Mouse (Mus musculus) hindbrain, embryonic 12.5 days (tissue): ENCODE measurements around the gene Hnrnph1. TPM values are rescaled to one million over a fixed set of nuclear protein-coding genes. Genes with fewer than 3 reads are reported as not detected.

ENCODE experiments used
- ATAC-seq: fragments of 200-750 bp; cut with Nextera tagmentation; 2 replicates; pipeline ENCODE4 v1.8.0; 2017; ENCODE audit warnings: moderate TSS enrichment; ENCODE audit not compliant: low FRiP score
- H3K27ac ChIP-seq: fragments of 300-500 bp; sonication (generic); 2 replicates; pipeline ENCODE4 v1.5.1; 2016; ENCODE audit warnings: mild to moderate bottlenecking
- H3K27me3 ChIP-seq: fragments of 300-500 bp; sonication (generic); 2 replicates; pipeline ENCODE4 v1.6.1; 2016; ENCODE audit warnings: mild to moderate bottlenecking
- H3K36me3 ChIP-seq: fragments of 300-500 bp; sonication (generic); 2 replicates; pipeline ENCODE4 v1.6.1; 2016; ENCODE audit warnings: mild to moderate bottlenecking
- H3K4me1 ChIP-seq: fragments of 300-500 bp; sonication (generic); 2 replicates; pipeline ENCODE4 v1.6.1; 2016
- H3K4me2 ChIP-seq: fragments of 300-500 bp; sonication (generic); replicated peaks from 2 replicates; pipeline ENCODE4 v1.6.1; 2016; ENCODE audit warnings: mild to moderate bottlenecking
- H3K4me3 ChIP-seq: fragments of 300-500 bp; sonication (generic); 2 replicates; pipeline ENCODE4 v1.5.1; 2016; ENCODE audit warnings: mild to moderate bottlenecking
- H3K9ac ChIP-seq: fragments of 300-500 bp; sonication (generic); 2 replicates; pipeline ENCODE4 v1.6.1; 2016; ENCODE audit warnings: mild to moderate bottlenecking, moderate library complexity
- H3K9me3 ChIP-seq: fragments of 300-500 bp; sonication (generic); replicated peaks from 2 replicates; pipeline ENCODE4 v1.6.1; 2016; ENCODE audit warnings: mild to moderate bottlenecking
- WGBS: fragments of 180-500 bp; shearing (Covaris S2); methylation state at CpG from one replicate; pipeline ENCODE4 v1.1.7; 2016; 5-methylcytosine and 5-hydroxymethylcytosine counted together
- polyA plus RNA-seq: library from polyadenylated mRNA; unstranded; fragments of >200 nt; fragmentation: Nextera tagmentation; extraction: Ambion mirVana; gene quantifications from 2 replicates; pipeline ENCODE4 v1.2.1, GENCODE M21; 2016

The Hnrnph1 gene
- polyA plus RNA-seq, 1 experiment from 2014 or later = 641 TPM

GRCm38 (mm10) chr11:50375421-50375820 lies 1.4 kb upstream of the Hnrnph1 start:
- WGBS = 79% methylated on average over 5 of the region's 5 CpGs
- Histone ChIP-seq H3K9ac (no peak overlapping the region), H3K4me1 (peaks cover 24% of the 10 kb centered on the region), H3K27me3 (no peaks in the 10 kb centered on the region; the same call in 1 of the 2 replicates), H3K4me2 (no peak overlapping the region), H3K4me3 (no peak overlapping the region), H3K9me3 (no peaks in the 10 kb centered on the region), H3K27ac (no peak overlapping the region), H3K36me3 (peaks cover 9% of the 10 kb centered on the region)
- ATAC-seq = no peak

- H3K9ac ChIP-seq = peak overlapping the region; percentile 75
- H3K36me3 ChIP-seq = peaks cover 10% of the 10 kb centered on the region
- H3K27me3 ChIP-seq = no peaks in the 10 kb centered on the region; the same call in 1 of the 2 replicates
- peak overlapping the region; percentile 99 for H3K27ac ChIP-seq
- peak overlapping the region; percentile 63 for H3K4me2 ChIP-seq
- H3K4me3 ChIP-seq = peak overlapping the region; percentile 79
- no peaks in the 10 kb centered on the region for H3K9me3 ChIP-seq
- H3K4me1 ChIP-seq = peaks cover 18% of the 10 kb centered on the region
- WGBS = 29% methylated on average over 10 of the region's 10 CpGs
- no peak for ATAC-seq
Measured at GRCm38 (mm10) chr11:50376156-50376790, 517 bp upstream of the Hnrnph1 start.

DNA sequence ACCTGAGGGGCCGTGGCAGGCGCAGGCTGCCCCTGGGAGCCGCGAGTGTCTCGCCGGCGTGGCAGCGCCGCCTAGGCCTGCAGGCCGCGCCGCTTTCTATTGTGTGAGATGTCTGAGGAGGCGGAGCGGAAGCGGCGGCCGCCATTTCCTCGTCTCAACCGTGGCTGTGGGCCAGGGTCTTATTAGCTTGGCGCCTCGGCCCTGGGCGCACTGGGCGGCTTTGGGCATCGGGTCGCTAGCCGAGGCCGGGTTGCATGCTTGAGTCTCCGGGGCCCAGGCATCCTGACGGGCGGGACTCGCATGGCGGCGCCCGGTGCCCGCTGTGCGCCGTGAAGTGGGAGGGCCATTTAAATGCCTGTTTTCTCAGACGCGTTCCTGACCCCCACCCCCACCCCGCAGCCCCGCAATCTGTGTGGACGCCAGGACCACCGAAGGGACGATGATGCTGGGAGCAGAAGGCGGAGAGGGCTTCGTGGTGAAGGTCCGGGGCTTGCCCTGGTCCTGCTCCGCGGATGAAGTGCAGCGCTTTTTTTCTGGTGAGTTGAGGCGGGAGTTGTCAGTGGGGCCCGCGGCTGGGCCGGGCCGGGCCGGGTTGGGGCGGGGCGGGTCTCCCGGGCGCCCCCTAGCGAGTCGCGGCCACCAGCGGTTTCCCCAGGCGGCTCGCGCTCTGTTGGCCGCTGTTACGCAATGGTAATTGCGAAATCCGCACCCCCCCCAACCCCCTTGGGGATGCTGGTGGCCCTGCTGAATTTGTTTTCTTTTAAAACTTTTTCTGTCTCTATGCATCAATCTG lies 1.3 kb downstream of the Hnrnph1 start:
- H3K4me1 ChIP-seq = peaks cover 20% of the 10 kb centered on the region
- peaks cover 20% of the 10 kb centered on the region for H3K36me3 ChIP-seq
- WGBS = under 1% methylated on average over 67 of the region's 71 CpGs
- H3K4me3 ChIP-seq = peak overlapping the region; percentile 79
- no peaks in the 10 kb centered on the region; the same call in 1 of the 2 replicates for H3K27me3 ChIP-seq
- H3K9ac ChIP-seq = peak overlapping the region; percentile 95
- no peaks in the 10 kb centered on the region for H3K9me3 ChIP-seq
- peak; percentile 77 for ATAC-seq
- peak overlapping the region; percentile 70 for H3K4me2 ChIP-seq
- H3K27ac ChIP-seq = peak overlapping the region; percentile 99

- Histone ChIP-seq H3K4me1 (peaks cover 20% of the 10 kb centered on the region), H3K9ac (peak overlapping the region; percentile 95), H3K9me3 (no peaks in the 10 kb centered on the region), H3K27ac (no peak overlapping the region), H3K4me3 (peak overlapping the region; percentile 79), H3K36me3 (peaks cover 25% of the 10 kb centered on the region), H3K27me3 (no peaks in the 10 kb centered on the region; the same call in 1 of the 2 replicates), H3K4me2 (peak overlapping the region; percentile 70)
- ATAC-seq = no peak
- 75% methylated on average over 12 of the region's 12 CpGs for WGBS
Measured at GRCm38 (mm10) chr11:50379023-50379752, 2.4 kb downstream of the Hnrnph1 start.

DNA sequence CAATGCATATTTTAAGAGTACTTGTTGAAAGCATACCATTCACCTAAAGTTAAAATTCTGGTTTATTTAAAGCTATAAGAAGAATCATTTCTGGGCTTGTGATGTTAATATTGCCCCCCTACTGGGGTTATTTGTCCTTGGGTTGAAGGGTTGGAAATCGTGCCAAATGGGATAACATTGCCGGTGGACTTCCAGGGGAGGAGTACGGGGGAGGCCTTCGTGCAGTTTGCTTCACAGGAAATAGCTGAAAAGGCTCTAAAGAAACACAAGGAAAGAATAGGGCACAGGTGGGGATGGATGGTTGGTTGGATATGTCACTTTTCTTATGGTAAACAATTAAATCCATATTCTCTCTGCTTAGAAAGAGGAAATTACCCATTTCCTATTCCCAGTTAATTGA lies 4.5 kb downstream of the Hnrnph1 start:
- H3K36me3 ChIP-seq = peaks cover 38% of the 10 kb centered on the region
- WGBS = 43% methylated on average over 4 of the region's 4 CpGs

DNA sequence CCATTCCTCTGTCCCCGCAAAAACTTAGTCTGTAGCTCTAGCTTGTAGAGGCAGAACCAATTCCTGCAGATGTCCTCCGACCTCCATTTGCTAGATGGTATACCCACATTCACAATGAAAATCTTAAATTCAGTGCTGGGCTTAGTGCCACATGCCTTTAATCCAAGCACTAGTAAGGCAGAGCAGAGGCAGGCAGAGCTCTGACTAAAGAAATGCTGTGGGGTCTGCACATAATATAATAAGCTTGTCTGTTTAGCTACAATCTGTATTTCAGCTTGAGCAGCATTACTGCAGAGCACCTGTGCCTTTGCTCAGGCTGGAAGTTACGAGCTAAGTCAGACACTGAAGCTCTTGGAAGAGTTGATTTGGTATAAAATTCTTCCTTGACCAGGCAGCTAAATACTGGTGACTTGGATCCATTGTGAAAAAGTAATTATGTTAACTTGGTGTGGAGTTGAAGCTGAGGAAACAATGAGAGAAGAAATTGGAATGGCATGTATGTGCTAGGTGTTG lies 10.4 kb downstream of the Hnrnph1 start:
- no peaks in the 10 kb centered on the region for H3K9me3 ChIP-seq
- no peak overlapping the region for H3K9ac ChIP-seq
- H3K27ac ChIP-seq = no peak overlapping the region
- H3K4me1 ChIP-seq = no peaks in the 10 kb centered on the region
- no peak for ATAC-seq
- no peaks in the 10 kb centered on the region for H3K27me3 ChIP-seq
- 79% methylated on average over 3 of the region's 3 CpGs for WGBS
- H3K4me2 ChIP-seq = no peak overlapping the region
- H3K4me3 ChIP-seq = no peak overlapping the region
- peaks cover 61% of the 10 kb centered on the region for H3K36me3 ChIP-seq

More for the DNA sequence above, 4.5 kb downstream of the Hnrnph1 start:
- H3K4me2 ChIP-seq = peak overlapping the region; percentile 51
- no peak overlapping the region for H3K9ac ChIP-seq
- peaks cover 17% of the 10 kb centered on the region for H3K4me1 ChIP-seq
- no peak for ATAC-seq
- no peak overlapping the region for H3K27ac ChIP-seq
- H3K9me3 ChIP-seq = no peaks in the 10 kb centered on the region
- H3K4me3 ChIP-seq = peak overlapping the region; percentile 18; the same call in 1 of the 2 replicates
- no peaks in the 10 kb centered on the region for H3K27me3 ChIP-seq

DNA sequence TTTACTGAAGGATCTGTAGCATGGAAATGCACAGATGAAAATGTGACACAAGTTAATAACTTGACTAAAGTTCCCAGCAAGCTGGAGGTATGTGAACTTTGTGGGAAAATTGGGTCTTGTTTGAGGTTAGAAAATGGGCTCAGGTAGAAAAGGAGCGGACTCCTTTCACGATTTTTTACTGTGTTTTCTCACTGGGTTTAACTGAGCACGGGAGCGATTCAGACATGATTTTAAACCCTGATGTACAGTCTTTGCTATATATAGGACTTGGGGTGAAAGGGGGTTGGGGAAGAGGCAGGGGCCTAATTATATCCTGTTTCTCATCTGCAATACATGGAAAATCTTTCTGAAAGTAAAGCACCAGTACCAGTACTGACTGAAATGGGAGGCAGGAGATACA lies 10.9 kb downstream of the Hnrnph1 start:
- Histone ChIP-seq H3K4me2 (no peak overlapping the region), H3K4me3 (no peak overlapping the region), H3K36me3 (peaks cover 59% of the 10 kb centered on the region), H3K9me3 (no peaks in the 10 kb centered on the region), H3K4me1 (no peaks in the 10 kb centered on the region), H3K27me3 (no peaks in the 10 kb centered on the region), H3K9ac (no peak overlapping the region), H3K27ac (no peak overlapping the region)
- 88% methylated on average over 4 of the region's 4 CpGs for WGBS
- ATAC-seq = no peak

GRCm38 (mm10) chr11:50388217-50388929 lies 11.6 kb downstream of the Hnrnph1 start:
- H3K4me3 ChIP-seq = no peak overlapping the region
- H3K27me3 ChIP-seq = no peaks in the 10 kb centered on the region
- H3K9me3 ChIP-seq = no peaks in the 10 kb centered on the region
- no peaks in the 10 kb centered on the region for H3K4me1 ChIP-seq
- H3K36me3 ChIP-seq = peaks cover 55% of the 10 kb centered on the region
- ATAC-seq = no peak
- H3K4me2 ChIP-seq = no peak overlapping the region
- no peak overlapping the region for H3K9ac ChIP-seq
- no peak overlapping the region for H3K27ac ChIP-seq
- 90% methylated on average over 3 of the region's 3 CpGs for WGBS

GRCm38 (mm10) chr11:50389011-50389410 lies 12.2 kb downstream of the Hnrnph1 start:
- H3K27ac ChIP-seq = no peak overlapping the region
- 76% methylated on average over 3 of the region's 3 CpGs for WGBS
- no peak overlapping the region for H3K4me2 ChIP-seq
- H3K36me3 ChIP-seq = peaks cover 58% of the 10 kb centered on the region
- no peak overlapping the region for H3K9ac ChIP-seq
- H3K4me3 ChIP-seq = no peak overlapping the region
- no peak for ATAC-seq
- no peaks in the 10 kb centered on the region for H3K9me3 ChIP-seq
- H3K4me1 ChIP-seq = no peaks in the 10 kb centered on the region
- H3K27me3 ChIP-seq = no peaks in the 10 kb centered on the region

- Histone ChIP-seq H3K9ac (no peak overlapping the region), H3K27me3 (no peaks in the 10 kb centered on the region), H3K4me2 (no peak overlapping the region), H3K9me3 (no peaks in the 10 kb centered on the region), H3K4me1 (no peaks in the 10 kb centered on the region), H3K27ac (no peak overlapping the region), H3K4me3 (no peak overlapping the region), H3K36me3 (peaks cover 59% of the 10 kb centered on the region)
- ATAC-seq = no peak
- WGBS = 71% methylated on average over 5 of the region's 5 CpGs
Measured at GRCm38 (mm10) chr11:50389616-50390015, 12.8 kb downstream of the Hnrnph1 start.

GRCm38 (mm10) chr11:50391272-50391960 lies 14.6 kb downstream of the Hnrnph1 start:
- 88% methylated on average over 4 of the region's 4 CpGs for WGBS
- Histone ChIP-seq H3K4me3 (no peak overlapping the region), H3K27me3 (no peaks in the 10 kb centered on the region), H3K4me1 (no peaks in the 10 kb centered on the region), H3K27ac (no peak overlapping the region), H3K9me3 (no peaks in the 10 kb centered on the region), H3K4me2 (no peak overlapping the region), H3K9ac (no peak overlapping the region), H3K36me3 (peaks cover 60% of the 10 kb centered on the region)
- no peak for ATAC-seq
